Mouse (Mus musculus) frontal cortex, postnatal 25 days (tissue): ENCODE data around the gene Megf6.

Source experiments
- DNase-seq, 2 experiments: peaks; one replicate each; pipeline ENCODE4 v3.0.0; 2022; ENCODE audit warnings: low spot score in 2 of 2

Megf6 gene

DNA sequence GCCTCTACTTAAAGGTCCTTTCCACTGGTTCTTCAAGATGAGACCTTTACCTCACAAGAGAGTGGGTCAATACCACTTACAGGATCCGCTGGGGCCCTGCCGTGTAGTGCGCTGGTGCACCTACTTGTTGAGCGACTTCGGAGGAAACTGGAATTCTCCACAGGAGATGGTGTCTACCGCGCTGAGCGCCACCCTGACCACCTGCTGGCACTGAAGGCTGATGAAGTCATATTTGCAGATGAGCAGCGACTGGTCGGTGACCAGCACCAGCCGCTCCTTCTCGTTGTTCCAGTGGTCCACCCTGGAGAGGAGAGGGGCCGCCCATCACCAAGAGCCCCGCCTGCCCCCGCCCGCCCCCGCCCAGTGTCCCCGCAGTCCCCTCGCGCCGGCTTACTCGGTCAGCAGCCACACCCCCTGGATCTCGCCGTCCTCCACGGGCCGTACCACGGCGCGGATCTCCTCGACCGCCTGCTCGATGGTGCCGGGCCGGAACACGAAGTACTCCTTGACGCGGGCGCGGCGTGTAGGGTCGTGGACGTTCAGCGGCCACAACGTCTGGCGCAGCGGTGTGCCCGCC is 10.5 kb upstream of the Megf6 start:
- peak in 1 of 2 experiments; percentile 32 for DNase-seq

DNA sequence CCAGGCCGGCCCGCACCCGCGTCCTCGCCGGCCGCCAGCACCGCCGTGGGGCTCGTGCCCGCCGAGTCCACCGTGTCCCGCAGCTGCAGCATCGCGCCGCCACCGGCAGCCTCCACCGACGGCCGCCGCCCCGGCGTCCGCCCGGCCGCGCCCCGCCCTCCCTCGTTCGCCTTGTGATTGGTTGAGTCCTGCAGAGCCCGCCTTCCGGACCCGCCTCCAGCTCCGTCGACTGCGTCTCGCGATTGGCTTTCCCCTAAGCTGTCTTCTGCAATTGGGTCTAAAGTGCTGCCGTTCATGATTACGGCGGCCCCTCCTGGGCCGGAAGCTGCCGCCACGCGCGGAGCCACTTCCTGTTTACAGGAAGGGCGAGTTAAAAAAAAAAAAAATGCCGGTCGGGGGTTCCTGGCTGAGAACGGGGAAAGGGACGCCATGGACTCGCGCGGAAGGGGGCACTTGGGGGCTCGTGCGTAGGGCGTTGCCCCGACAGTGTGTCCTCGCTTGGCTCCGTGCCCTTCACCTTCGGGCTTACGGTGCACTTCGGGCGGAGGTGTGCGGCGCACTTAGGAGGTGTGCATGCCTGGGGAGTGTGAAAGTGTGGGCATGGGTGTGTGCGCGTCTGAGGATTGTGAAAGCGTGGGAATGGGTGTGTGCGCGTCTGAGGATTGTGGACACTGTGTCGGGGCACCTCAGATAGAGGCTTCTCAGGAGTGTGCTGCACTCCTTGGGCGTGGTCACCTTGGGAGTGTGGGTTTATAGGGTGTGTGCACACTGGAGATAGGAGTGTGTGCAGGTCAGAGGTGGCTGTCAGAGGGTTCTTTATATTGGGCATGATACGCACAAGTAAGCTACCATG is 9.8 kb upstream of the Megf6 start, which contains the start of gene Tprgl:
Gene Tprgl (minus strand): TSS at position 129 of the 853 bp plus-strand sequence.
- DNase-seq, result peak; percentile 89 to 93

DNA sequence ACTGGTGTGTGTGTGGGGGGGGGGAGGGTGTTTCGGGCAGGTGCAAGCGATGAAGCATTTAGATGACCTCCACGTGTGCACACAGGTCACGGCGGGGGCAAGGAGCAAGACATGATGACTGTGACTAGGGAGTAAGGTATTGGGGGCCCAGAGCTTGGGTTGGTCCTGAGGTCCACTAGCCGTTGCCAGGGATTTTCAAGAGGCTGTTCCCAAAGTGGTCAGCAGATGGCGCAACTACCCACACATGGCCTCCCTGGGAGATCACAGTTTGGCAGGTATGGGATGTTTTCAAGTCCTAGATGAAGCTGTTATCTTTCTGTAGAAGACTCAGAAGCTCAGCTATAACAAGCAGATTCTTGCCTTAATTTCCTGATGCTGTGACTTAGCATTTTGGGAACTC is 7.2 kb upstream of the Megf6 start:
- peak; percentile 59 to 66 for DNase-seq

DNA sequence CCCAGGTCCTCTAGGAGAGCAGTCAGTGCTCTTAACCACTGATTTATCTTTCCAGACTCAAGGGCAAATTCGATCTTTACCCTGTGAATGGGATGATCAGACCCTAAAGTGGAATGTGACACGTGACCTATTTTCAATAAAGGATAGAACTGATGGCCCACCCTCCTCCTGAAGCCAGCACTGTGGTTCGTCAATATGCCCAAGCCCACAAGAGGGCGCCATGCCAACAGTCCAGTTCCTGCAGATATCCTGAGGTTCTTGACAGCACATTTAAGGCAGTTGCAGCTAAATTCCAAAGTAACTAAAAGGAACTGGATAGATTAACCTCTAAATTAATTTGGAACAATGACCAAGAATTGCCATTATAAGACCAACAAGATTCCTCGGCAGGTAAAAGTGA is 3.5 kb upstream of the Megf6 start:
- DNase-seq, result peak in 1 of 2 experiments; percentile 37

DNA sequence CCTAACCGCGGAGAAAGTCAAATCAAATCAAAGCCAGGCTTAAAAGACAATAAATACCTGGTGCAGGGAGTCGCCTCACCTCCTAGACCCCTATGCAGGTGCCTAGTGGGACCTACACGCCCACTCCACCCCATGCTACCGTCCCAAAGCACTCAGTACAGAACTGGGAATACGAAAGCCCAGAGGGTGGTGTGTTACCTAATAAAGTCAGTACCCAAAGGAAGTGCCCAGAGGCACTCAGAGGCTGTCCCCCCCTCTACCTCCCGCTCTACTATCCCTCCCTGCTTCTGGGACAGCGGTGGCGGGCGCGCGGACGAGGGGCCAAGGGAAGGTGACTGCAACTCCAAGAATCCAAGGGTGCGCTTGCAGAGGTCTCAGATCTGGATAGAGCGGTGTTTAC is 509 bp upstream of the Megf6 start:
- DNase-seq, result no peak

DNA sequence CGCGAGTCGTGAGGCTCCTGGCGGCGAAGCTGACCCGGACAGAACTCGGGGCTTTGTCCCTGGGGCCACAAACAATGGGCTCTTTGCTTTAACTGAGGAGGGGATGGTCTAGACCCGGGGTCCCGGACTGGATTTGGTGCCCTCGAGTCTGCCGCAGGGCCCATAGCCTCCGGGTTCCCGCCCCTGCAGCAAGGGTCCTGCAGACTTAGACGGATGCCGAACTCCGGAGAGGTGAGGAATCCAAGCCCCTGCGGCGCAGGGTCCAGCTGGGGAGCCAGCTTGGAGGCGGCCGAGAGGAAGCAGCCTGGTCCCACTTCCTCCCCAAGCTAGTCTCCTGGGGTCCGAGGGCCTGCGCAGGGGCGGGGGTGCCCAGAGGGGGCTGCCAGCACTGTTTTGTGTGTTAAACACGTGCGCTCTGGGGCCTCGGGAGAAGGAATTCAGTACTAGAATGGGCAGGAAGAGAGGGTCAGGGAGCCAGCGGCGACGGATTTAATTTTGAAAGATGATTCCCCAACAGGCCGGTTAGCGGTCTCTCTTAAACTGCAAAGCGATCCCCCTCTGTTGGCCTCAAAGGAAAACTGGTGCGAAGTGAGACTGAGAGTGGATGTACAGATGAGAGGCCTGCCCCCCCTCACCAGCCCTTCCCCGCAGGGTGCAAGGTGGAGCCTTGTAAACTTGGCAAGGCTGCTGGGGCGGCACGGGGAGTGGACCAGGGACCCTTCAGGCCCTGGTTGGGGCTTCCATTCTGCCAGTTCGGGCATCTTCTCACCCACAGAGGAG is 811 bp downstream of the Megf6 start:
- DNase-seq, result no peak

DNA sequence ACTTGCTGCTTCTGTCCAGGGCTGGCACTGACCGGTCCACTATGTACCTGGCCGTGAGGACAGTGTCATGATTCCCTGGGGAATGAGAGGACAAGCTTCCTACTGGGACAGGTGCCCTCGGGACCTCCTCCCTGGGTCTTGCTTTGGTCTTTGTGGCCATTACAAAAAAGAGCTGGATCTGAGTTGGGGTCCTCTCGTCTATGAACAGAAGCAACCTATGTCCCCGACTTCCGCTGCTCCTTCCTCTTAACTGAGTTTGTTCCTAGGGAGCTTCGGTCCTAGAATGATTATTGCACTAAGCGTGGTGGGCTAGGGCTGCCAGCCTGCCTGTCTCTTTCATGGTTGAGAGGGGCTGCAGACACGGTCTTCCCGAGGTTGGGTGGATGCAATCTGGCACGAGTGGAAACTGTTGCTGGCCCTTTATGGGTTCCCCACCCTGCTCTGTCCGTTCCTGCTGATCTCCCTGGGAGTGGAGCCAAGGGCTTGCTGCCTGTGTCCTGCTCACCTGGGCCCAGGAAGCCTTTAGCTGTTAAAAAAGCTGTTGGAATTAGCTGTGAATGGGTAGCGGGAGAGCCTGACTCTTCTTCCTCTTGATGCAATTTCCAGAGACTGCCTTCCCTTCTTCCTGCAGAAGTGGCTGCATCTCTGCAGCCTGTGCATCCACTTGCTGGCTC is 1.5 kb downstream of the Megf6 start:
- no peak for DNase-seq

DNA sequence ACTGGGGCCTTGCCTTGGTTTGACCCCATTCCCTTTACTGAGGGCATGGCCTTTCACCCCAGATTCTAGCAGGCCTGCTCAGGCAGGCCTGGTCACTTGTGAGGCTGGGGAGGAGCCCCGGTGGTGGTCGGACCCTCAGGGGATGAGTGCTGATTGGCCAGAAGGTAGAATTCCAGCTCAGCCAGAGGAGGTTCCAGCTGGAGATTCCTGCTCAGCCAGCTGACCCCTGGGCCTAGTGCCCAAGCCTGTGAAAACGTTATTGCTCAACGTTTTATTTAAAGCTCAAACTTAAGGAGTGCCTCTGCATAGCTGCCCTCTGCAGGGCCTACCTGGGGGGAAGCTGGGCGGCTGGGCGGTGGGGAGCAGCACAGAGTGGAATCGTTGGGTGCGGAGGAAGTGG is 6.7 kb downstream of the Megf6 start:
- no peak for DNase-seq

DNA sequence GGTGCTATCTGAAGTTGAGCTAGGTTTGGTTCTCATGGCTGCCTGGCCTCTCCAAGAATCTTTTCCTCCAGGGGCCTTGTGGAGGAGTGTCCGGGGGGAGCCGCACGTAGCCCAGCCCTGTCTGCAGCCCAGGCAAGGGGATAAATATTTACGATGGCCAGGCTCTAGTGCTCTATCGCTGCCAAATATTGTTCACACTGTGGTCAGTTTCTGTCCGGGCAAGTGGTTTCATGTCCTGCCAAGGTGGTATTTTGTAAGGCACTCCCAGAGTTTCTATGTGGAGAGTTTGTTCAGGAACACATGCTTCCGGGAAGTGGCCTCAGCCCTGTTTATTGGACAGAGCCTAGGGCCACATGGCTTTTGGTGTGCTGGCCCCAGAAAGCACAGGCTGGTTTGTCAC is 10.5 kb downstream of the Megf6 start:
- DNase-seq, result no peak

DNA sequence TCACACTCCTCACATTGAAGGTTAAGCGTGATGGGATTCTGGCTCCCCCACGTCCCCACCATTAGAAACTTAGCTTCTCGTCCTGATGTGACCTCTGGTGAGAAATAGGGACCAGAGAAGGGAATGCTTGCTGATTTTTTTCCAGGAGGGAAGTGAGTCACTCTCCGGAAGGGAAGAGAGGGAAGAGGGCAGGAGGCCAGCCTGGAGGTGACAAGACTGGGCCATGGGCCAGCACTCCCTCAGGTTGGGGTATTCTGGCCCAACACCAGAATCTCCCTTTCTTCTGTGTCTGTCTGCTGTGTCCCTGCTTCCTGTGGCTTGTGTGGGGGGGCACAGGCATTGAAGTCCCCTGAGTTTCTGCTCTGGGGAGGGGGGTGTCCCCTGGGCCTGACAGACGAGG is 13.0 kb downstream of the Megf6 start:
- DNase-seq, result no peak

DNA sequence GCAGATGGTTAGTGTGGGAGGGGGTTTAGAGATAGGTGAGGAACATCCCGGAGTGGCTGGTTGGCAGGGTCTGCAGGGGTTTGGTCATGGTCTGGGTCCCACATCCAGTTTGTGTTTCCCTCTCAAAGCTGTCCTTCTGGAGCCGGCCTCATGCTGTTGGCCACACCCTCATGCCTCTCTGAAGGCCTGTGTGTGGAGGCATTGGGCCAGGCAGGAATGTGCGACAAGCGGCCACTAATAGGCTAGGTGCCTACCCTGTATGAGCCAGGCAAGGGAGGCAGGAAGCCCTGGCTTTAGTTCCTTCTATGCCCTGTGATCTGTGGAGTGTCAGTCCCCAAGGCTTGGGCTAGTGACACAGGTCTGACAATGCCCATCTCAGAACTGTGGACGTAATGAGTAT is 14.5 kb downstream of the Megf6 start:
- DNase-seq, result no peak

DNA sequence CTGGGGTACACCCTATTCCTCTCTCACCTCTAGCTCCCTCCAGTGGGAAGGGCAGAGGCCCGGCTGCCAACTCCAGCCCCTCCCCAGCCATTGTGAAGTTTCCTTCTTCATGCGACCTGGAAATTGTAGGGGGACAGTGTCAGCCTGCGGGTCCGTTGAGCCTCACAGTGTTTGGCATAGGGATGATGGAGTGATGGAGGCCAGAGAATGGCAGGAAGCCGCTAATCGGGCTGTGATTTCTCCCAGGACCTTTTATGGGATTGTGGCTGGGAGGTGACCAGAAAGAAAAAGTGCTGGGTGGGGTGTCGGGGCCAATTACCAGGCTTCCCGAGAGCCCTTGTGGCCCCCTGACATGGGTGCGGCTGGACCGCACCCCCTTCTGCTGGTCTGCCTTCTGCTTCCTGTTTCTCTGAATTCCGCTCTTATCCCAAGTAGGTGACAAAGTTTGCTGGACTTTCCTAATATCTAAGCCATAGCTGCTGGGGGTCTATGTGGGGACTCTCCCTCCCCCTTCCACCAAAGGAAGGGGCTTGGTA is 15.5 kb downstream of the Megf6 start:
- DNase-seq, result no peak

DNA sequence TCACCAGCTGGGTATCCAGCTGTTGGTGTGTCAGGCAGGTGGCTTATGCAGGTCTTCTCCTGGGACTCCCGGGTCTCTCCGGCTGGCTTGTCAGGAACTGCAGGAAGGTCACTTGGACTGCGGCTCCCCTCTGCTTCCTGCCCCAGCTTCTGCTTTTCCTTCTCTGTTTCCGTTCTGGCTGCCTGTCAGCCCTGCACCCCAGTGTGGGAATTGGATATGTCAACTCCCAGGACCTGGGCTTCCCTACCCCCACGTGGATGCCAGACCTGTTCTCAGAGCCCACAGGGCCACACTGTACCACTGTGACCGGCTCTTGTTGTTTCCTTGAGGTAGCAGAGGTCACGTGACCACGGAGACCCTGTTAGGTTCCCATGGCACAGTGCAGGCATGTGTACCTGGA is 18.4 kb downstream of the Megf6 start:
- DNase-seq, result no peak

DNA sequence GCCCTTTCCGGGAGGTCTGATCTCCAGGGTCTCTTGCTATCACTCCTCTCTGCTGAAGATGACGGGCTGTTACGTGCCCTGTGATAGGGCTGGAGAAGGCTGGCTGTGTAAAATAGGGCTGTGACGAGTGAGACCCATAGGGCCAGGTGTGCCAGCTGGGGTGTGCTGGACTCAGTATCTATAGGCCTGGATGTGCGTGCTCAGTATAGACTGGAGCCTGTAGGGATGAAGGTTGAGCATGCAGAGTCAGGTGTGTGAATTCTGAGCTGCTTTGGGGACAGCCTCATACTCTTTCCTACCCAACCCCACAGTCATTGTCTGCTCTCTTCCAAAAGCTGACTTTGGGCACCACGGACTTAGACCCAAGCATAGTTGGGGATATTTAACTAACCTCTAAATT is 27.4 kb downstream of the Megf6 start:
- DNase-seq, result no peak

DNA sequence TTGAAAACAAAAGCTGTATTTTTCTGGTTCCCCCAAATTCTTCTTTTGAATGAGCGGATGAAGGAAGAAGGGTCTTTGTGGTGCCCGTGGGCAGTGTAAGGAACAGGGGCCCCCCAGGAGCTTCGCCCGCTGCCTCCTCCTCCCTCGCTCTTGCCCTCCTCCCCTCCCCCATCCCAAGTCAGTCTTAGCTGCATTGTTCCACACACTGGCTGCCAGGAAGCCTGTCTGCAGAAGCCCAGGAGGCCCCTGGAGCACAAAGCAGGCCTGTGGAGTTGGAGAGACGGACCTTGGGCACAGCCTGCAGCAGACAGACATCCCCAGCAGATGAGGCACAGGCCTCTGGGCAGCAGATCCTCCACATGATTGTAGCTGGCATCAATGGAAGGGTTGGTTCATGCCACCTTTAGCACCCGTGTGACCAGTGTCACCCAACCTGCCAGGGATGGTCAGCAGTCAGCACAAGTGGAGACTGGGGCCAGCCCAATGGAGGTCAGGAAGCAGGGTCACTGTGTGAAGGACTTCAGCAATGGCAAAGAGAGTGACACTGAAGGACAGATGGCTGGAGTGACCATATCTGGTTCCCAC is 27.9 kb downstream of the Megf6 start:
- no peak for DNase-seq

DNA sequence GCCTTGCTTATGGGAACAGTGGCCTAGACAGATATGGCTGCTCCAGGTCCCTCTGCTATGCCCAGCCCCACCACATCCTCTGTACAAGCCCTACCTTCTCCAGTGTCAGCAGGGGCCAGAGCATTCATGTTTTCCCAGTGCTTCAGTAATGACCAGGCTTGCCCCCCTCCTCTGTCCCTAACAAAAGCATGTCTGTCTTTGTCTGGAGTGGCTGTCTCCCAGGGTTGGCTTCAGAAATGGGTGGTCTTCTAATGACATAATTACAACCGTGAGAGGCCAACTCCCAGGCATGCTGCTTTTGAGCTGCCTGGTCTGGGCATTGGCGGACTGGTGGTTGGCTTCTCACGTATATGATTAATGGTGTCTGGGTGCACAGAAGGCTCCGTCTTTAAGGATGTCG is 31.0 kb downstream of the Megf6 start:
- no peak for DNase-seq

DNA sequence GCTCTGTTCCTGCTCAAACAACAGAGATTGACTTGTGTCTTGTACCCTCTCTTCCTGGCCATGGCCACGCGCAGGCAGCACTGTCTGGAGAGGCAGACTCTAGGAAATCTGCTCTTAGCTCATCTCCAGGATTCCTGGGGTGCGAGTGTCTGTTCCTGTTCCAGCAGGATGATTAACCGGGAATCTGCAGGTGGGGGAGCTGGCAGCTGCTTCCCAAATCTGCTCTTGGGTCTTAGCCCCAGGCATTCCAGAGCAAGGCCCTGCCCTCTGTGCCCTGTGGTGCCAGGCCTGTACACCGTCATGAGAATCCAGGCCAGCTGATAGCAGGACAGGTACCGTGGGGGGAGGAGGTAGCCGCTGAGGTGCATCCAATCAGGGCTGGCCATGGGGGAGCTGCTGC is 34.0 kb downstream of the Megf6 start:
- no peak for DNase-seq

DNA sequence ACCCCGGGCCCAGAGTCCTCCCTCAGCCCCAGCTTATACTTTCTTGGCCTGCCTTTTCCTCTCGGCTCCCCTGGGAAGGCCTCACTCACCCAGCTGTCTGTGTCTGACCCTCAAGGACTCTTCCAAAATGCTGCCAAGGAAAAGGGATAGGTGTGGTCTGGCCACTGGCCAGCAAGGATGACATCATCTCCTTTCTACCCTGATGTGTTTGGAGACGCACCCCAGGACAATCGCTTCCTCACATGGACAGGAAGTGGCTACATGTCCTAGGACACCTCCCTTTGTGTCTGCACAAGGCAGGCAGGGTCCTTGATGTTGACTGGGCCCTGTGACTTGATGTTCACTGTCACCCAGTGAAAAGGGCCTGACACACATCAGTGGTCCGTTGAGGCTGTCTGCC is 34.9 kb downstream of the Megf6 start:
- no peak for DNase-seq

DNA sequence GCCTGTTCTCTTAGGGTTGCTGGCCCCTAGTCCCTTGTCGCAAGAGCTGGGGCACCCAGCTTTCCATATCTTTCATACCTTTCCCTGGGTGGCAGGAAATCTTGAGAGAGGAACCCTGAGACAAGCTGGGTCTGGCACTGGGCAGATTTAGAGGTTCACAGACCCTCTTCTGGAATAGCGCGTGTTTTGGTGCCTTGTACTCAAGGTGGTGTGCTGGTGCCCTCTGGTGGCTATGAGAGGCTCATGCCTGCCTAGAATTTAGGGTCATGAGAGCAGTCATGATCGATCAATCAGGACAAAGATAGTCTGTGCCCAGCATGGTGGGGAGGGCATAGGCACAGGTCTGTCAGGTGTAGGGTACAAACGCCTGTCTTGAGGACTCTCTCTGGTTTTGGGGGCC is 36.7 kb downstream of the Megf6 start:
- peak; percentile 34 to 38 for DNase-seq

DNA sequence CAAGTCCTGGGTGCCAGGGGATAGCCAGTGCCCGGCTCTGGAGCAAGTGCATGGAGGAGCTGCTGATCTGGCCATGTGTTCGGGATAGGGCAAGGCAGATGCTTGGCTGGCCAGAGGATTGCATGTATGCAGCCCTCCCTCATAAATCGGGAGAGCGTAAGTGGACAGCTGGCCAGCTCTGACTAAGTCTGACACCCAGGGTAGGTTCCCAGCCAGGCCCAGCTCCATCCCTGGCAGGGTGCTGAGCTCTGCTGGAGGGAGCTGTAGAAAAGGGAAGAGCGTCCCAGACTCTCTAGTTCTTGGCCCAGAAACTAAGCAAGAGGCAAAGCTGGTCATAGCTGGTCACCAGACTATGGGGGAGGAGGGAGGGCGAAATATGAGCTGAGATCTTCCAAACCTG is 38.5 kb downstream of the Megf6 start:
- DNase-seq, result no peak

DNA sequence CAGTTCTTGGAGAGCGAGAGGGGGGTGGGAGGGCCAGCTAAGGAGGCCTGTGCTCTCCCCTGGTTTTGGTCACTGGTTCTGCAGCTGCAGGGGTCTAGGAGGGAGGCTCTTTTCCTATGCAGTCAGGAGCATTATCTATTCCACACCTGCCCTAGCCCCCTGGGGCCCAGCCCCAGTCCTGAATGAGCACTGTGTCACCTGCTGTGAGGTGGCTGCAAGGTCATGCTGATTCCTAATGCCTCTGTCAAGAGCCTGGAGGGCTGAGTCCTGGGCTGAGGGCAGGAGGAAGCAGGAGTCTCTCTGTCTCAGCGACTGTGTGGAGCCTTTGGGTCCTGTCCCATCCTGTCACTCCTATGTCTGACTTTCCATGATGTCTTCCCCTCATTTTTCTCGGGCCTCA is 39.3 kb downstream of the Megf6 start:
- no peak for DNase-seq

DNA sequence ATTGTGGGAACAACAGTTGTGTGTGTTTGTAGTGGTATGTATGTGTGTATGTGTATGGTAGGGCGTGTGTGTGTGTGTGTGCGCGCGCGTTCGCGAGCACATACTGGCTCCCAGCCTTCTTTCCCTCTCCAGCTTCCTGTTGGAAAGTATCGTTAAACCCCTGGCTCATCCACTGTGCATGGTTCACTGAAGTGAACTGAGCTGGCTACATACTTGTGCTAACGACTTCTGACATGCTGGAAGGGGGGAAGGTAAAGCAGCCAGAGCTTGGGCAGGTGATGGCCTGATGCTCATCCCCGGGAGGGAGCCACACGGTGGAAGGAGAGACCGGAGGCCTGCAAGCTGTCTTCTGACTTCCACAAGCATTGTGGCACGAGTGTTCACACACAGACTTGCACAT is 40.9 kb downstream of the Megf6 start:
- no peak for DNase-seq
